8 mouse cellular contexts compared by ENCODE assay signal in genomic region chr5:114467019-114467418, GRCm38 (mm10). TPM values are rescaled to one million over a fixed set of nuclear protein-coding genes. Genes with fewer than 3 reads are reported as not detected.
DNase-seq lines count a peak whose midpoint lies in the region; ATAC-seq lines count a peak whose summit lies in the region.

No protein-coding gene starts in this region.

- no peaks in the 10 kb centered on the region for H3K36me3 ChIP-seq in hindbrain, embryonic 12.5 days

- H3K4me3 ChIP-seq in hindbrain, embryonic 12.5 days = peak overlapping the region; percentile 25

- DNase-seq in heart, adult 11 months = peak; percentile 87
- no peak for DNase-seq in heart, adult 18-20 months
- DNase-seq in MN1 (ENCODE audit: low spot score) = peak; percentile 48
- DNase-seq in mesoderm, embryonic 11.5 days (ENCODE audit: low read depth, low spot score) = peak; percentile 53
- no peak for DNase-seq in cerebellum, postnatal 4 days (ENCODE audit: low spot score in 2 of 2)
- DNase-seq in natural killer cell, adult 2 months (ENCODE audit: low spot score in 2 of 2) = no peak
- DNase-seq in urinary bladder, postnatal 25 days (ENCODE audit: low spot score) = no peak

- peak overlapping the region; percentile 93 for H3K27ac ChIP-seq in hindbrain, embryonic 12.5 days

- WGBS in hindbrain, embryonic 12.5 days = 2% methylated on average over 11 of the region's 11 CpGs

- H3K9ac ChIP-seq in hindbrain, embryonic 12.5 days = peak overlapping the region; percentile 36

- peaks cover 52% of the 10 kb centered on the region for H3K4me1 ChIP-seq in hindbrain, embryonic 12.5 days

- H3K27me3 ChIP-seq in hindbrain, embryonic 12.5 days = peaks cover 13% of the 10 kb centered on the region

- H3K4me2 ChIP-seq in hindbrain, embryonic 12.5 days (replicated peaks) = peak overlapping the region; percentile 49

- no peaks in the 10 kb centered on the region for H3K9me3 ChIP-seq in hindbrain, embryonic 12.5 days (replicated peaks)

- peak; percentile 62 for ATAC-seq in hindbrain, embryonic 12.5 days (ENCODE audit: low FRiP score)

RNA-seq across cellular contexts. Expression of gene Mvk, which starts 22.9 kb away (rescaled TPM):
- total RNA-seq in heart, adult 18-20 months (2021) = 1 to 10 TPM; 9.2 TPM
- polyA plus RNA-seq in hindbrain, embryonic 12.5 days (2016; fragmentation: Nextera tagmentation; extraction: Ambion mirVana) = 50.6 and 51.2 TPM in 2 replicates

RNA-seq across cellular contexts. Expression of gene Mmab, which starts 23.2 kb away (rescaled TPM):
- total RNA-seq in heart, adult 18-20 months (2021) = 10 to 100 TPM; 22.3 to 26.3 TPM
- polyA plus RNA-seq in hindbrain, embryonic 12.5 days (2016; fragmentation: Nextera tagmentation; extraction: Ambion mirVana) = 27.3 and 31.5 TPM in 2 replicates

Comparison
In these comparisons a context has a peak if more than half of its experiments do, and no peak if none do; other contexts are left out.
1. DNase-seq: peak in heart, adult 11 months (single experiment), MN1 (single experiment) and mesoderm, embryonic 11.5 days (single experiment); none in heart, adult 18-20 months (0 of 2), cerebellum, postnatal 4 days (0 of 2), natural killer cell, adult 2 months (0 of 2) and urinary bladder, postnatal 25 days (single experiment).